In genomic region chr10:127036273-127036672, GRCm38 (mm10) we compare ENCODE assay signal across 21 mouse cellular contexts. TPM values are rescaled to one million over a fixed set of nuclear protein-coding genes. Genes with fewer than 3 reads are reported as not detected.
A peak's percentile ranks its signal among the peaks of the same experiment; 100 is the strongest.
DNase-seq lines count a peak whose midpoint lies in the region; ATAC-seq lines count a peak whose summit lies in the region.
"Had no signal": no experiment of that assay in that cellular context is flagged by ENCODE, and none has a peak within 500 bp of the region (broad histone marks: within the 10 kb centered on the region; RNA-seq: fewer than 3 reads in every experiment).

No protein-coding gene starts in this region.

- ATAC-seq in kidney, embryonic 15.5 days (replicated peaks; ENCODE audit: low FRiP score), result no peak
- ATAC-seq in liver, embryonic 16.5 days (ENCODE audit: low read depth), result peak; percentile 48; the same call in 1 of the 2 replicates
- no peak for ATAC-seq in liver, embryonic 11.5 days (replicated peaks; ENCODE audit: low FRiP score)
- ATAC-seq in frontal cortex, adult (ENCODE audit: low TSS enrichment), result no peak
- ATAC-seq: CD4-positive, CD25-positive, alpha-beta regulatory T cell, adult 4 months; forebrain, embryonic 16.5 days had no signal

- no peak overlapping the region for H3K4me3 ChIP-seq in kidney, embryonic 15.5 days (replicated peaks)
- no peak overlapping the region for H3K4me3 ChIP-seq in liver, embryonic 16.5 days (ENCODE audit: low read depth, low read length)
- no peak overlapping the region for H3K4me3 ChIP-seq in liver, embryonic 11.5 days (ENCODE audit: low read depth, low read length)
- H3K4me3 ChIP-seq: embryonic facial prominence, embryonic 13.5 days; forebrain, embryonic 12.5 days; heart, embryonic 13.5 days had no signal

- no peaks in the 10 kb centered on the region for H3K36me3 ChIP-seq in kidney, embryonic 15.5 days
- no peaks in the 10 kb centered on the region for H3K36me3 ChIP-seq in liver, embryonic 16.5 days (ENCODE audit: control insufficient read depth, insufficient read depth)
- H3K36me3 ChIP-seq in liver, embryonic 11.5 days (ENCODE audit: control insufficient read depth, insufficient read depth, low read length), result no peaks in the 10 kb centered on the region
- H3K36me3 ChIP-seq: embryonic facial prominence, embryonic 13.5 days; forebrain, embryonic 12.5 days; G1E; heart, embryonic 13.5 days had no signal

- peaks cover 6% of the 10 kb centered on the region; the same call in 1 of the 2 replicates for H3K4me1 ChIP-seq in kidney, embryonic 15.5 days
- peaks cover 5% of the 10 kb centered on the region for H3K4me1 ChIP-seq in liver, embryonic 16.5 days (ENCODE audit: control insufficient read depth, low read depth, low read length)
- no peaks in the 10 kb centered on the region for H3K4me1 ChIP-seq in liver, embryonic 11.5 days (replicated peaks; ENCODE audit: control insufficient read depth, insufficient read depth, low read length)

- WGBS in kidney, embryonic 15.5 days, result 84% methylated on average over 12 of the region's 12 CpGs
- 71% methylated on average over 12 of the region's 12 CpGs for WGBS in liver, embryonic 16.5 days (ENCODE audit: insufficient replicate concordance)
- WGBS in liver, embryonic 11.5 days, result 79% methylated on average over 12 of the region's 12 CpGs

- DNase-seq in kidney, adult 11 months, result peak; percentile 84
- DNase-seq in liver, embryonic 11.5 days (ENCODE audit: low spot score), result no peak
- DNase-seq in kidney, postnatal 14 days, result peak; percentile 80
- no peak for DNase-seq in embryo, embryonic 10 days (ENCODE audit: low spot score)
- DNase-seq: adrenal gland, postnatal 14 days; B cell, adult 2 months; cerebellum, adult 11-12 months; cerebellum, adult 9-10 months; cerebellum, postnatal 25 days; gastrocnemius, postnatal 25 days; heart, adult 11 months; heart, postnatal 36 days had no signal

- no peak overlapping the region for H3K4me2 ChIP-seq in kidney, embryonic 15.5 days
- no peak overlapping the region for H3K4me2 ChIP-seq in liver, embryonic 16.5 days (ENCODE audit: low read depth, low read length)
- no peak overlapping the region for H3K4me2 ChIP-seq in liver, embryonic 11.5 days
- H3K4me2 ChIP-seq: embryonic facial prominence, embryonic 13.5 days; forebrain, embryonic 12.5 days; heart, embryonic 13.5 days had no signal

- no peak overlapping the region for H3K27ac ChIP-seq in kidney, embryonic 15.5 days
- no peak overlapping the region for H3K27ac ChIP-seq in liver, embryonic 16.5 days (ENCODE audit: low read length)
- H3K27ac ChIP-seq in liver, embryonic 11.5 days (ENCODE audit: low read depth, low read length), result no peak overlapping the region
- H3K27ac ChIP-seq: embryonic facial prominence, embryonic 13.5 days; forebrain, embryonic 12.5 days; heart, embryonic 13.5 days had no signal

- H3K9ac ChIP-seq in kidney, embryonic 15.5 days, result no peak overlapping the region
- H3K9ac ChIP-seq in liver, embryonic 16.5 days (ENCODE audit: low read depth, low read length), result no peak overlapping the region
- no peak overlapping the region for H3K9ac ChIP-seq in liver, embryonic 11.5 days (ENCODE audit: low read depth, low read length)
- H3K9ac ChIP-seq: embryonic facial prominence, embryonic 13.5 days; forebrain, embryonic 12.5 days; heart, embryonic 13.5 days had no signal

- no peaks in the 10 kb centered on the region for H3K9me3 ChIP-seq in kidney, embryonic 15.5 days (replicated peaks)
- H3K9me3 ChIP-seq in liver, embryonic 16.5 days (replicated peaks; ENCODE audit: control insufficient read depth, low read length), result no peaks in the 10 kb centered on the region
- H3K9me3 ChIP-seq in liver, embryonic 11.5 days (ENCODE audit: control insufficient read depth, low read length), result no peaks in the 10 kb centered on the region
- H3K9me3 ChIP-seq: embryonic facial prominence, embryonic 13.5 days; forebrain, embryonic 12.5 days; G1E; heart, embryonic 13.5 days had no signal

- H3K27me3 ChIP-seq in kidney, embryonic 15.5 days, result peaks cover 14% of the 10 kb centered on the region
- peaks cover 25% of the 10 kb centered on the region for H3K27me3 ChIP-seq in liver, embryonic 16.5 days (ENCODE audit: control insufficient read depth, insufficient read depth, low read depth, low read length)
- peaks cover 12% of the 10 kb centered on the region for H3K27me3 ChIP-seq in liver, embryonic 11.5 days (replicated peaks; ENCODE audit: control insufficient read depth, insufficient read depth, low read length)

RNA-seq across cellular contexts. Expression of gene Mettl1, which starts 4.9 kb away (rescaled TPM):
- polyA plus RNA-seq in kidney, embryonic 15.5 days (2015; fragmentation: Nextera tagmentation; extraction: Ambion mirVana), result 59.4 and 67.4 TPM in 2 replicates
- polyA plus RNA-seq in liver, embryonic 16.5 days (2015; fragmentation: Nextera tagmentation; extraction: Ambion mirVana), result 13.4 and 13.5 TPM in 2 replicates
- polyA plus RNA-seq in liver, embryonic 11.5 days (2014; fragmentation: Nextera tagmentation; extraction: Ambion mirVana), result 54.1 and 58.1 TPM in 2 replicates

RNA-seq across cellular contexts. Expression of gene Eef1akmt3, which starts 5.0 kb away (rescaled TPM):
- polyA plus RNA-seq in kidney, embryonic 15.5 days (2015; fragmentation: Nextera tagmentation; extraction: Ambion mirVana), result 0.93 and 1.00 TPM in 2 replicates
- 0.09 and 0.21 TPM in 2 replicates for polyA plus RNA-seq in liver, embryonic 16.5 days (2015; fragmentation: Nextera tagmentation; extraction: Ambion mirVana)
- polyA plus RNA-seq in liver, embryonic 11.5 days (2014; fragmentation: Nextera tagmentation; extraction: Ambion mirVana), result 0.11 and 0.23 TPM in 2 replicates

RNA-seq across cellular contexts. Expression of gene Tsfm, which starts 5.6 kb away (rescaled TPM):
- polyA plus RNA-seq in kidney, embryonic 15.5 days (2015; fragmentation: Nextera tagmentation; extraction: Ambion mirVana), result 96.4 and 99.7 TPM in 2 replicates
- 37.1 and 40.1 TPM in 2 replicates for polyA plus RNA-seq in liver, embryonic 16.5 days (2015; fragmentation: Nextera tagmentation; extraction: Ambion mirVana)
- 110 and 119 TPM in 2 replicates for polyA plus RNA-seq in liver, embryonic 11.5 days (2014; fragmentation: Nextera tagmentation; extraction: Ambion mirVana)

RNA-seq across cellular contexts. Expression of gene Cyp27b1, which starts 11.8 kb away (rescaled TPM):
- polyA plus RNA-seq in kidney, embryonic 15.5 days (2015; fragmentation: Nextera tagmentation; extraction: Ambion mirVana), result 9.9 and 12.3 TPM in 2 replicates
- polyA plus RNA-seq in liver, embryonic 16.5 days (2015; fragmentation: Nextera tagmentation; extraction: Ambion mirVana), result 0.04 TPM in 1 of 2 replicates, not detected in the other
- not detected in 2 replicates for polyA plus RNA-seq in liver, embryonic 11.5 days (2014; fragmentation: Nextera tagmentation; extraction: Ambion mirVana)

RNA-seq across cellular contexts. Expression of gene March9, which starts 23.7 kb away (rescaled TPM):
- polyA plus RNA-seq in kidney, embryonic 15.5 days (2015; fragmentation: Nextera tagmentation; extraction: Ambion mirVana), result 1.1 and 1.4 TPM in 2 replicates
- not detected in 2 replicates for polyA plus RNA-seq in liver, embryonic 16.5 days (2015; fragmentation: Nextera tagmentation; extraction: Ambion mirVana)
- polyA plus RNA-seq in liver, embryonic 11.5 days (2014; fragmentation: Nextera tagmentation; extraction: Ambion mirVana), result 0.38 TPM in 2 replicates

Comparison
In these comparisons a context has a peak if more than half of its experiments do, and no peak if none do; other contexts are left out.
1. DNase-seq: peak in kidney, adult 11 months (single experiment) and kidney, postnatal 14 days (single experiment); none in liver, embryonic 11.5 days (single experiment) and embryo, embryonic 10 days (single experiment).